Mouse (Mus musculus): ENCODE data around the gene Sart3. TPM values are rescaled to one million over a fixed set of nuclear protein-coding genes. Genes with fewer than 3 reads are reported as not detected.
A peak's percentile ranks its signal among the peaks of the same experiment; 100 is the strongest.

Gene Sart3
- polyA plus RNA-seq, 1 experiment from 2014 or later = 45.9 TPM

DNA sequence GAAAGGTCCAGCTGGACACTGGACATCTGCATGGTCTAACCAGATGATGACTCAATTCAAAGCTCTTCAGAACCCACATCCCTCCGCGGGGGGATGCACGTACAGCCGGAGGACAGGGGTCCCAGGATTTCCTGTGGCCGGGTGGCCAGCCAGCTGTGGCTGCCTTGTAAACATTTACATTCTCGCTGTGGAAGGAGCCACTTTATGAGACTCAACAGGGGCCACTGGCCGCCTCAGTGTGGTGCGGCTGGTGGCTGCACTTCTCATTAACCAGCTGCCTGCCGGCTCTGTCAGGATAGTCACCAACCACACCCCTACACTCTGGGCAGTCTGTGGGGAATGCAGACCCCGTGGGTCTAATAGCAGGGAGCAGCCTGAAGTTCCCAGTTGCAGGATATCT, 34.1 kb upstream of the Sart3 start:
- Histone ChIP-seq H3K4me2 (no peak overlapping the region), H3K9ac (no peak overlapping the region), H3K9me3 (peaks cover 9% of the 10 kb centered on the region; the same call in 1 of the 2 replicates), H3K4me1 (peaks cover 48% of the 10 kb centered on the region), H3K4me3 (no peak overlapping the region), H3K36me3 (no peaks in the 10 kb centered on the region), H3K27me3 (no peaks in the 10 kb centered on the region), H3K27ac (no peak overlapping the region)
- ATAC-seq (ENCODE audit: insufficient number of reproducible peaks, low FRiP score, low TSS enrichment, low read depth) = no peak
- WGBS = 13% methylated on average over 10 of the region's 10 CpGs

DNA sequence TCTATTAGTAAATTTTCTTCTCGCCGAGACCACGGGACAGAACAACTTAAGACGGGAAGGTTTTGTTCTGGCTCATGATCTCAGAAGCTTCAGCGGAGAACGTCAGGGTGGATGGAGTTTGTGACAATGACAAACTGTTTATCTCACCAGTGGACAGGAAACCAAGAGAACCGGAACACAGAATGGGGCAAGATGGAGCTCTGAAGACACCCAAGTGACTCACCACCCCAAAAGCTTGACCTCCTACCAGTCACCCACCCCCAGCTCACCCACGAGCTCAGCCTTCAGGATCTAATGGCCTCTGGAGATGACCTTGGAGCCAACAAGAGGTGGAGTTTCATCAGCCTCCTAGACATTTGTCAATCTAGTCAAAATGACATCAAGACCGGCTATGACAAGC, 33.0 kb upstream of the Sart3 start:
- no peak for ATAC-seq (ENCODE audit: insufficient number of reproducible peaks, low FRiP score, low TSS enrichment, low read depth)
- Histone ChIP-seq H3K4me3 (no peak overlapping the region), H3K4me2 (no peak overlapping the region), H3K4me1 (peaks cover 56% of the 10 kb centered on the region), H3K9me3 (0 out of 2 replicates have a peak, but pooled peaks cover under 1% of the 10 kb centered on the region), H3K36me3 (no peaks in the 10 kb centered on the region), H3K9ac (no peak overlapping the region), H3K27ac (no peak overlapping the region), H3K27me3 (no peaks in the 10 kb centered on the region)
- WGBS = 62% methylated on average over 9 of the region's 9 CpGs

DNA sequence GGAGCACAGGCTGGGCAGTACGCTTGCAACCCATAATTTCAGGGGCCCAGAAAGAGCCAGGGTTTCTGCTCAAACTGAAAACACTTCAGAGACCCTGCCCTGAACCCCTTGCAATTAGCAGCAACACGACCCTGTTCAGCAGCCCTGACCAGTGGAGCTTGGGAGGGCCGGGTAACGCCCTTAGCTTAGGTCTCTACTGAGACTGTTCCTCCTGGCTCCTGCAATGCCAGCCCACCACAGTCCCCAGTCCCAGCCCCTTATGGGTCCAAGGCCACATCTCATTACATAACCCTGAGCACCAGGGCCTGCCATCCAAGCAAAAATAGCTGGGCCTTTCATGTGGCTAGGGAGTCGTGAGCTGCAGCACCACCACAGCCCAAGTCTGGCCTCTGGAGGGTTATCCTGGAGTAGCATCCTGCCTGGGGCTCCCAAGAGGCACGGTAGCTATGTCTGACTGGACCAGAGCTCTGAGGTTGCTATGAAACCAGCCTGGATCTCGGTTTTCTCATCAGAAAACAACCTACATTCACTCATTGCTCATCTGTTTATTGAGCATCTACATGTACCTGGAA, 32.2 kb upstream of the Sart3 start:
- Histone ChIP-seq H3K9ac (no peak overlapping the region), H3K4me3 (no peak overlapping the region), H3K27me3 (no peaks in the 10 kb centered on the region), H3K9me3 (no peaks in the 10 kb centered on the region), H3K4me2 (no peak overlapping the region), H3K36me3 (no peaks in the 10 kb centered on the region), H3K27ac (peak overlapping the region; percentile 54; the same call in 1 of the 2 replicates), H3K4me1 (peaks cover 58% of the 10 kb centered on the region)
- WGBS = 38% methylated on average over 7 of the region's 7 CpGs
- 0 out of 2 replicates have a peak, but pooled peaks have one; percentile 12 for ATAC-seq (ENCODE audit: insufficient number of reproducible peaks, low FRiP score, low TSS enrichment, low read depth)

DNA sequence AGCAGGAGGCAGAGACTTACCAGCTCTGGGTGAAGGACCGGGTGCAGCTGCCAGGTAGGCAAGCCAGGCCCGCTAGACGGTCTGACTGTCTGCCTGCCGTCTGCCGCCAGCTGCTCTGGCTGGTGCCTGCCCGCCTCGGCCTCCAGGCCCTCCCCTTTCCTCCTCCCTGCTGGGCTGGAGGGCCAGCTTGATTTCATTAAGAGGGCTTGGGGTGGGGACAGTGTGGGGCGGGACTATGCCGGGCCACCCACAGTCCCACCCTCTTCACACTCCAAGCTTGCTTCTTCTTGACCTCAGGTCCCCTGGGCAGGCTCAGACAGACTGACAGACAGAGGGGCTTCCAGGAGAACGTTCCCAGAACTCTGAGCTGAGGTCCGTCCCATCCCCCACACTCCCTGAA, 28.0 kb upstream of the Sart3 start, which contains the start of gene Tmem119:
TSS of gene Tmem119 (minus strand) at position 237 of the 400 bp plus-strand sequence.
- peak; percentile 87 for ATAC-seq (ENCODE audit: insufficient number of reproducible peaks, low FRiP score, low TSS enrichment, low read depth)
- Histone ChIP-seq H3K27me3 (no peaks in the 10 kb centered on the region), H3K9me3 (no peaks in the 10 kb centered on the region), H3K4me1 (peaks cover 69% of the 10 kb centered on the region), H3K27ac (peak within 1 kb of the TSS; percentile 92), H3K9ac (peak within 1 kb of the TSS; percentile 53), H3K36me3 (peaks cover 5% of the 10 kb centered on the region; the same call in 1 of the 2 replicates), H3K4me3 (peak within 1 kb of the TSS; percentile 56), H3K4me2 (peak within 1 kb of the TSS; percentile 61)
- WGBS = under 1% methylated on average over 11 of the region's 11 CpGs

DNA sequence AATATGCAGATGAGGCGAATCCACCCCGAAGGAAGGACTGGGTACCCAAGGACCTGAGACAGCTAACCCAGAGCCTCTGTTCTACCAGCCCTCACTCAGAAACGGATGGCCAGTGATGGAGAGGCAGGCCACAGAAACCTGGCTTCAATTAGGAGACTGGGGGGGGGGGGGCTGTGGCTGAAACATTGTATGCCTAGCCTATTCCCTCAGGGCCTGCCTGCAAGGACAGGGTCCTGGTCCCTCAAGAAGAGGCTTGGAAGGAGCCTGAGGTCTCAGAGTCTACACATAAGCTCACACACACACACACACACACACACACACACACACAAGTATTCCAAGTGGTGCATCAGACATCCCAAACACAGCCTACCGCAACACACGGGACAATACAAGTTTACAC, 27.4 kb upstream of the Sart3 start:
- H3K36me3 ChIP-seq = peaks cover 11% of the 10 kb centered on the region
- ATAC-seq (ENCODE audit: insufficient number of reproducible peaks, low FRiP score, low TSS enrichment, low read depth) = no peak
- WGBS = 18% methylated on average over 5 of the region's 5 CpGs
- H3K4me1 ChIP-seq = peaks cover 68% of the 10 kb centered on the region
- no peaks in the 10 kb centered on the region for H3K27me3 ChIP-seq
- peak overlapping the region; percentile 56 for H3K4me3 ChIP-seq
- peak overlapping the region; percentile 61 for H3K4me2 ChIP-seq
- peak overlapping the region; percentile 92 for H3K27ac ChIP-seq
- peak overlapping the region; percentile 53 for H3K9ac ChIP-seq
- H3K9me3 ChIP-seq = no peaks in the 10 kb centered on the region

DNA sequence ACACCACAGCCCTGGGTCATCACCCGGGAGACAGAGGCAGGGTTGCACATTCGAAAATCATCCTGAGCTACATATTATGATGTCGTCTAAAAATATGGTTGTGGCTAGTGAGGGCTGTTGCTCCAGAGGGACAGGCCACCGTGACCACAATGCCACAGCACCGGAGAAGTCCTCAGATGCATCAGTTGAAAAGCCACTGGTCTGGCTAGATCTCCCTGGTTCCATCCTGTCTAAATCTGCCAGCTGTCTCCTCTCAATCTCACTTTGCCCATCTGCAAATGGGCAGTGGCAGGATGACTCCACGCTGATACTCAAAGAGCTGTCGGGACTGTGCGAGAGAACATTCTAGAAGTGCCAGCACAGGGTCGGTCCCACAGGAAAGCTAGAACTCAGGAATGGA, 26.2 kb upstream of the Sart3 start:
- Histone ChIP-seq H3K27me3 (no peaks in the 10 kb centered on the region), H3K4me3 (peak overlapping the region; percentile 56), H3K9ac (no peak overlapping the region), H3K4me2 (peak overlapping the region; percentile 61), H3K9me3 (no peaks in the 10 kb centered on the region), H3K36me3 (peaks cover 22% of the 10 kb centered on the region), H3K27ac (peak overlapping the region; percentile 92), H3K4me1 (peaks cover 70% of the 10 kb centered on the region)
- WGBS = 32% methylated on average over 9 of the region's 9 CpGs
- ATAC-seq (ENCODE audit: insufficient number of reproducible peaks, low FRiP score, low TSS enrichment, low read depth) = no peak

DNA sequence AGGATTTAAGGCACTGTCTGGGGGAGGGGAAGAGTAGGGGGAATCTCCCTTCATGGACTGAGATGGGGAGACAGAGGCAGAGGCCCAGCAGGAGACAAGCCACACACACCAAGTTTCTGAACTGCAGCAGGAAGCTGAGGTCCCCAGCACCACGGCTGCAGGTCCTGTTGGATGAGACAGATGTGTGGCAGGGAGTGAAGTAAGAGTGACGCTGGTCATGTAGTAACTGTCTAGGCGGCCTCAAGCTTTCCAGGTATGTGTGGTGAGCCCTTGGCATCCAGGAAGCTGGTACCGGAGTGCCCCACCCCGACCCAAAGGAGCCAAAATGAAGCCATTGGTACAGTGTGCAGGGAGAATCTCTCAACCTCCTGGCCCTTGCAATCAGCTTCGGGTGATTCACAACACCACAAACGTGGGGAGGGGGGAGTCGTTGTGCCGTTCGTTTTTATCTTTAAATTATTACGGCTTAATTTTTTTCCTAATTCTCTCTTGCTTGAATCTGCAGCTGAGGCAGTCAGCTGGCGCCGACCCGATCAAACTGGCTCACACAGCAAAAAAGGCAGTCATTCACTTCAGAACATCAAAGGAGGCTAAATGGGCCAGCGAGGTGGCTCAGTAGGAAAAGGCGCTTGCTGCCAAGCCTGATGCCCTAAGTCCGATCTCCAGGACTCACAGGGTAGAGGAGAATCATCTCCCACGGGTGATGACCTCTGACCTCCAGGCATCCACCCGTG, 25.0 kb upstream of the Sart3 start:
- peak overlapping the region; percentile 61 for H3K4me2 ChIP-seq
- peak overlapping the region; percentile 92 for H3K27ac ChIP-seq
- no peak; the same call in 1 of the 2 replicates for ATAC-seq (ENCODE audit: insufficient number of reproducible peaks, low FRiP score, low TSS enrichment, low read depth)
- no peaks in the 10 kb centered on the region for H3K9me3 ChIP-seq
- peak overlapping the region; percentile 56 for H3K4me3 ChIP-seq
- 0 out of 2 replicates have a peak overlapping the region, but pooled peaks have one; percentile 8 for H3K9ac ChIP-seq
- 6% methylated on average over 19 of the region's 19 CpGs for WGBS
- peaks cover 32% of the 10 kb centered on the region for H3K36me3 ChIP-seq
- no peaks in the 10 kb centered on the region for H3K27me3 ChIP-seq
- peaks cover 76% of the 10 kb centered on the region for H3K4me1 ChIP-seq

DNA sequence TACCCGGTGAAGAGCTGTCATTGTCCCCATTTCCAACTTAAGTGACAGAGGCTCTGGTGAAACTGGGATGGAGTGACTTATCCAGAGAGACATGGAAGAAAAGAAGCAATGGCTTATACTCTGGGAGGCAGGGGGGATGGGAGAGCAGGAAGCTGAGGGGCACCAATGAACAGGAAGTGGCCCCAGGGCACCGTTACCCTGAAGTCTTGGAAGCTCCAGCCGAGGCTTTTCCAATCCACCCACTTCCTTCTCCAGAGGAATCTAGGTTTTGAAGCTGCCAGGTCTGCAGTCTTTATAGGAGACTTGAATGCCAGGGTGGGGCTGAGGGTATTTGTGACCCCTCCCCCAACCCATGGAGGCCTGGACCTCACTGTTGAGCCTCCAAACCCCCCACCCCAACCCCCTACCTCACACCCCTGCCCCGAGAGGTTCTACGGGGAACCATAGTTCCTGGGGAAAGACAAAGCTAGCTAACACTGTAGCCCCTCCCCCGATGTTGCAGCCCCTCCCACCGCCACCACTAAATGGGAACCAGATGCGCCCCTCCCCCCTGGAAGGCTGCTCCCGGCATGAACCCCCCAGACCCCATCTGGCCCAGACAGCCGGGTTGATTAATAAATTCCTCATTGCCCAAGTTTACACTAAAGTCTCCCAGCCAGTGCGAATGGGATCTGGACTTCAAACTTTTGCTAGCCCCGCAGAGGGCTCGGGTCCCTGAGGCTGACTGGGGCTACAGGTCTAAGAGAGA, 24.3 kb upstream of the Sart3 start:
- H3K4me3 ChIP-seq = peak overlapping the region; percentile 56
- WGBS = 3% methylated on average over 13 of the region's 13 CpGs
- no peaks in the 10 kb centered on the region for H3K9me3 ChIP-seq
- H3K4me1 ChIP-seq = peaks cover 83% of the 10 kb centered on the region
- H3K9ac ChIP-seq = no peak overlapping the region
- peak overlapping the region; percentile 61 for H3K4me2 ChIP-seq
- peaks cover 32% of the 10 kb centered on the region for H3K36me3 ChIP-seq
- H3K27ac ChIP-seq = peak overlapping the region; percentile 92
- peak; percentile 56 for ATAC-seq (ENCODE audit: insufficient number of reproducible peaks, low FRiP score, low TSS enrichment, low read depth)
- H3K27me3 ChIP-seq = no peaks in the 10 kb centered on the region

DNA sequence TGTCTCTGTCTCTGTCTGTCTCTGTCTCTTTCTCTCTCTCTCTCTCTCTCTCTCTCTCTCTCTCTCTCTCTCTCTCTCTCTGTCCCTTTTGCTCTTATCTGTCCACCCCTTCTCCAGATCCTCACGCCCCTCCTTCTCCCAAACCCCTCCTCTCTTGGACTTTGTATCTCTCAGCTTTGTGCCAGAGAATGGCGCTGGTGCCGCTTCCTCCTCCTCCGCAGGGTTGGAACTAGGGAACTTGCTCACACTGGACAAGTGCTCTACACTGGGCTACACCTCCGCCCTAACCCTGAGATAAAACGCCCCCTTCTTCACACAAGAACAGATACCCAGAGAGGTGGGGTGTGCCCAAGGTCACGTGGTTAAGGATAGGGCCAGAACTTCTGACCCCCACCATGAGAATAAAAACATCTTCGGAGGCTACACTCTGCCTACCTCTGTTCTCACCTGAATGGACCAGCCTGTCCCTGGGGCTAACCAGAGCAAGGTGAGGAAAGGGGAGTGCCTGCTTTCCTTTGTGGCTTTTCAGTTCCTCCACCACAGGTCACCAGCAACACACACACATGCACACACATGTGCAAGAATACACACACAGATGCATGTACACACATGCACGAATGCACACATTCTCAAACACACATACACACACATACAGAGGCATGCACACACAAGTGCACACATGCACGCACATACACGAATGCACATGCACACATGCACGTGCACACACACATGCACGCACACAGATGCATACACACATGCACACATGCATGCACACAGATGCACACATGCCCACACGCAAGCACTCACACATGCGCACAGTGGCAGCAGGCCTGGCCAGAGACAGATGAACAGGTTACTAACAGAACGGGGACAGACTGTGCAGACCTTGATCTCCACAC, 19.1 kb upstream of the Sart3 start:
- no peak overlapping the region for H3K4me3 ChIP-seq
- no peak overlapping the region for H3K4me2 ChIP-seq
- no peaks in the 10 kb centered on the region for H3K27me3 ChIP-seq
- no peak for ATAC-seq (ENCODE audit: insufficient number of reproducible peaks, low FRiP score, low TSS enrichment, low read depth)
- peaks cover 32% of the 10 kb centered on the region for H3K36me3 ChIP-seq
- no peaks in the 10 kb centered on the region for H3K9me3 ChIP-seq
- H3K9ac ChIP-seq = no peak overlapping the region
- H3K4me1 ChIP-seq = peaks cover 76% of the 10 kb centered on the region
- 0 out of 2 replicates have a peak overlapping the region, but pooled peaks have one; percentile 38 for H3K27ac ChIP-seq
- WGBS = 77% methylated on average over 16 of the region's 16 CpGs

DNA sequence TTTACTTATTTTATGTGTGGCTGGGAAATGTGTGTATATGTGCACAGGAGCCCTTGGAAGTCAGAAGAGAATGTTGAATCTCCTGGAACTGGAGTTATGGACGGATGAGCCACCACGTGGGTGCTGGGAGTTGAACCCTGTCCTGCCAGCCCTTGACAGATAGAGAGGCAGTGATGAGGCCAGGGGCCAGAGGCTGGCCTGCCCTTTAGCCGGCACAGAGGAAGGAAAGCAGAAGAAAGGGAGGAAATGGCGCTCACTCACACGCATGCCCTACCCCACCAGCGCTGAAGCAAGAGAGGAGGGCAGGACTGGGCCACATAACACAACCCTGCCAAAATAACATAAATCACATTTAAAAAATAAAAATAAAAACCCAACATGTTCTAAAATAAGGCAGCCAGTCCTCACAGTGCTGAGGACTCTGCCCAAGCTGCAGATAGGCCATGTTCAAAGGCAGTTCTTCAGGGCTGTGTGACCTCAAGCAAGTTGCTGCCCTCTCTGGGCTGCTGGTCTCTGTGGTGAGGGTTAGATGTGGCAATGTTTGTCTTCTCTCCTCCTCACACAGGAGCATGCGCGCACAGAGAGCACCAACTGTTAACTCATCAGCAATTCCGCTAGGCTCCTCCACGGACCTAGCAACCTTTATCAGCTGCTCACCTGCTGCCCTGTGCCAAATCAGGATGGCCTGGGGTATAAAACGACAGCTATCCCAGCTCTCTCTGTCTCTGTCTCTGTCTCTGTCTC, 18.3 kb upstream of the Sart3 start:
- Histone ChIP-seq H3K4me1 (peaks cover 68% of the 10 kb centered on the region), H3K36me3 (peaks cover 31% of the 10 kb centered on the region), H3K4me3 (no peak overlapping the region), H3K27me3 (no peaks in the 10 kb centered on the region), H3K4me2 (no peak overlapping the region), H3K9ac (no peak overlapping the region), H3K27ac (peak overlapping the region; percentile 72), H3K9me3 (no peaks in the 10 kb centered on the region)
- WGBS = 71% methylated on average over 11 of the region's 11 CpGs
- ATAC-seq (ENCODE audit: insufficient number of reproducible peaks, low FRiP score, low TSS enrichment, low read depth) = no peak

All from limb, embryonic 15.5 days (tissue).